Mouse (Mus musculus): ENCODE data around the gene Xylt1. TPM values are rescaled to one million over a fixed set of nuclear protein-coding genes. Genes with fewer than 3 reads are reported as not detected.
A peak's percentile ranks its signal among the peaks of the same experiment; 100 is the strongest.

Xylt1 gene
- polyA plus RNA-seq, 1 experiment from 2014 or later: 0.52 TPM

DNA sequence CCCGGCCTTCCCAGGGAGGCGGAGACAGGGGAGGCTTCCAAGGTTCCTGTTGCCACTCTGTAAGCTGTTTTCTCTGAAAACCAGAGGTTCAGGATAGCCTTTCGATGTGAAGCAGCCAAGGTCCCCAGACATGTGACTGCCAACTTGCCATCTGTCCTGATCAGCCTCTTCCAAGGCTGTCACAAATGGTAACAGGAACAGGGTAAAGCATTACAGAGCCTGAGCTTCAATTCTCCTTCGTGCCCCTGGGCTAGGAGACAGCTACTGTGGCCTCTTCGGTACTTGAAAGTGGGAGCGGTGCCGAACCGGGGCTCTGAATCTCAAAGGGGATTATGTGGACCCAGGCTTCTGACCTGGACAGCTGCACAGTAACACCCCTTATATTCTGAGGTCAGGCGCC is 287.4 kb downstream of the Xylt1 start:
- no peaks in the 10 kb centered on the region for H3K27me3 ChIP-seq (replicated peaks; ENCODE audit: control insufficient read depth, insufficient read depth, low read length)
- H3K9me3 ChIP-seq (ENCODE audit: control insufficient read depth): no peaks in the 10 kb centered on the region
- H3K27ac ChIP-seq (ENCODE audit: low read depth, low read length): no peak overlapping the region
- no peak overlapping the region for H3K9ac ChIP-seq (ENCODE audit: low read depth, low read length)
- H3K4me2 ChIP-seq (replicated peaks; ENCODE audit: low read depth): no peak overlapping the region
- no peak overlapping the region for H3K4me3 ChIP-seq (ENCODE audit: low read depth, low read length)
- H3K4me1 ChIP-seq (replicated peaks; ENCODE audit: control insufficient read depth, insufficient read depth, low read length): no peaks in the 10 kb centered on the region
- TF ChIP-seq CTCF (IDR thresholded peaks at IDR 0.05; ENCODE audit: low read depth): no peak
- 88% methylated on average over 9 of the region's 9 CpGs for WGBS
- no peaks in the 10 kb centered on the region; the same call in 1 of the 2 replicates for H3K36me3 ChIP-seq (ENCODE audit: control insufficient read depth, insufficient read depth)
- ATAC-seq: no peak

DNA sequence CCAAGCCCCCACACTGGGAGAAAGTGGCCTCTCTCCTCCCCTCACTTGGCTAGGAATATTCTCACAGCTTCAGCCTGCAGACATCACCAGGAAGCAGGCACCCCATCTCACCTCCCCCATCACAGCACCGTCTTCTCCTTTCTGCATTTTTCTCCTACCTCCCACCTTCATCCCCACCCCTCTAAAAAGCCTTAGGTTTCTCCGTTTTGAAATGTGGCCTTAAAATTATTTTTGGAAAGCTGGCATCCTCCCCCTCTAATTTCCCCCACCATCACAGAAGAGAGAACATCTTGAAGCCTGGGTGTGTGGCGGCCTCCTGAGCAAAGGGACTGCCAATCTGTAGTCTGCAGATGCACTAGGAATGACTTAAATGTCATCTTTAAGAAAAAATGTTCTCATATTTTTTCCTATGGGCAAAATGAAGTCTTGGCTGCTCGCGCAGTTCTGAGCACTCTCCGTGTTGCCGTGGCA is 291.4 kb downstream of the Xylt1 start:
- ATAC-seq: no peak
- no peaks in the 10 kb centered on the region for H3K9me3 ChIP-seq (ENCODE audit: control insufficient read depth)
- no peaks in the 10 kb centered on the region for H3K4me1 ChIP-seq (replicated peaks; ENCODE audit: control insufficient read depth, insufficient read depth, low read length)
- no peak overlapping the region for H3K9ac ChIP-seq (ENCODE audit: low read depth, low read length)
- TF ChIP-seq CTCF (IDR thresholded peaks at IDR 0.05; ENCODE audit: low read depth): no peak
- 88% methylated on average over 7 of the region's 7 CpGs for WGBS
- H3K27me3 ChIP-seq (replicated peaks; ENCODE audit: control insufficient read depth, insufficient read depth, low read length): no peaks in the 10 kb centered on the region
- no peak overlapping the region for H3K4me2 ChIP-seq (replicated peaks; ENCODE audit: low read depth)
- no peak overlapping the region for H3K4me3 ChIP-seq (ENCODE audit: low read depth, low read length)
- no peaks in the 10 kb centered on the region; the same call in 1 of the 2 replicates for H3K36me3 ChIP-seq (ENCODE audit: control insufficient read depth, insufficient read depth)
- no peak overlapping the region for H3K27ac ChIP-seq (ENCODE audit: low read depth, low read length)

DNA sequence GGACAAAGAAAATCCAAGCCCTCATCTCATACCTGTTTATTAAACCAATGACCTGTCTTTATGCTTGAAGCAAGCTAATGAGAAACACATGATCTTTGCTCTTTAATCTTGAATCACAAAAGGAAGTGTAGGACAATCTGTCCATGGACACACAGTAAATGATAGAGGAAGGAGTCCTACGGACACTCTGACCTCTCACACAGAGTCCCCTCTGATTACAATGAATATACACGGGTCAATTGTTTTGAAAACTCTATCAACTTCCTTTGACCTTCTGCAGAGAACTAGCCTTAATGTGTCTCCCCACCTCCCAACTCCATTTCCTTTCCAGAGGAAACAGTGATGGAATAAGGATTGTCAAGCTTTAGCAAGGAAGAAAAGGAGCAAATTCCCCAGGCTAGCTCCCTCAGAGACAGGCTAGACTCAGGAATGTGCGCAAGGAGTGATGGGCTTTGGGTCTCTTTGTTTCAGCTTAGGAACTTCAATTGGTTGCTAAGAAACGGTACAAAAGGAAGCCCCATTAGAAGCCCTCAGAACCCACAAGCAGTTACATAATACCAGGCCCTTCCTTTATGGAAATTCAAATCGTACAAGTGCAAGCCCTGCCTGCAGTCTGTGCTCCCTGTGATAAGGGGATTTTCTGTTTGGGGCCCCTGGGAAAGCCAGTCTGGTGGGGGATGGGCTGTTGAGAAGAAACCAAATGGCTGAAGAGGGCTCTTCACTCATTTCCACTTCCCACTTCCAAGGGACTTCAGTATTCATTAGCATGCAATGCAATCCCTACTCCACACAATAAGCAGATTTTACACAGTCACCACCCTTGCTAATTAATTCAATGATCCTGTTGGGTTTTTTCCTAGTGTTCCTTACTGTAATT is 305.6 kb downstream of the Xylt1 start:
- no peak for ATAC-seq
- WGBS: 34% methylated on average over 5 of the region's 5 CpGs

GRCm38 (mm10) chr7:117686997-117687302 is 306.2 kb downstream of the Xylt1 start:
- H3K9ac ChIP-seq (ENCODE audit: low read depth, low read length): no peak overlapping the region
- H3K9me3 ChIP-seq (ENCODE audit: control insufficient read depth): no peaks in the 10 kb centered on the region
- no peaks in the 10 kb centered on the region for H3K36me3 ChIP-seq (ENCODE audit: control insufficient read depth, insufficient read depth)
- no peak for ATAC-seq
- H3K4me3 ChIP-seq (ENCODE audit: low read depth, low read length): no peak overlapping the region
- TF ChIP-seq CTCF (IDR thresholded peaks at IDR 0.05; ENCODE audit: low read depth): no peak
- H3K4me1 ChIP-seq (replicated peaks; ENCODE audit: control insufficient read depth, insufficient read depth, low read length): no peaks in the 10 kb centered on the region
- H3K4me2 ChIP-seq (replicated peaks; ENCODE audit: low read depth): no peak overlapping the region
- 96% methylated on average over 3 of the region's 3 CpGs for WGBS
- H3K27ac ChIP-seq (ENCODE audit: low read depth, low read length): no peak overlapping the region
- no peaks in the 10 kb centered on the region for H3K27me3 ChIP-seq (replicated peaks; ENCODE audit: control insufficient read depth, insufficient read depth, low read length)

More for the DNA sequence above, 305.6 kb downstream of the Xylt1 start:
- Histone ChIP-seq H3K4me3 (ENCODE audit: low read depth, low read length) (no peak overlapping the region), H3K36me3 (ENCODE audit: control insufficient read depth, insufficient read depth) (no peaks in the 10 kb centered on the region), H3K4me2 (replicated peaks; ENCODE audit: low read depth) (no peak overlapping the region), H3K9ac (ENCODE audit: low read depth, low read length) (no peak overlapping the region), H3K4me1 (replicated peaks; ENCODE audit: control insufficient read depth, insufficient read depth, low read length) (no peaks in the 10 kb centered on the region), H3K9me3 (ENCODE audit: control insufficient read depth) (no peaks in the 10 kb centered on the region), H3K27ac (ENCODE audit: low read depth, low read length) (no peak overlapping the region), H3K27me3 (replicated peaks; ENCODE audit: control insufficient read depth, insufficient read depth, low read length) (no peaks in the 10 kb centered on the region)
- TF ChIP-seq CTCF (IDR thresholded peaks at IDR 0.05; ENCODE audit: low read depth): no peak

DNA sequence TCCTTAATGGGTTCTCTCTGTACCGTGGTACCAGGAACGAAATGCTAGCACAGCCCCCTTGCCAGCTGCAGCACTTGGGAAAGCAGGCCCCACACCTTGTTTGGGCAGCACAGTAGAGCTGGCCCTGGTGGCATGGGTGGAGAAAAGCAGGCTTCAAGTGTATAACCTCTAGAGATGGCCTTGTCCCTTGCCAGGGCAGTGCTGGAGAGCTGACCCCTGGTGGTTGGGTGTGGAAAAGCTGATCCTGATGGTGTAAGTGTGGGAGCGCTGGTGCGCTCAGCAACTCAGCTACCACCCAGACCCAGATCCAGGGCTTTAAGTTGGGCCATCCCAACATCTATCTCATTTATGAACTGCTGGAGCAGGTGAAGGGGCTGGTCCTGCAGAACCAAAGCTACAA is 314.8 kb downstream of the Xylt1 start:
- TF ChIP-seq CTCF (IDR thresholded peaks at IDR 0.05; ENCODE audit: low read depth): peak; percentile 72
- H3K4me2 ChIP-seq (replicated peaks; ENCODE audit: low read depth): no peak overlapping the region
- H3K9me3 ChIP-seq (ENCODE audit: control insufficient read depth): no peaks in the 10 kb centered on the region
- no peaks in the 10 kb centered on the region for H3K36me3 ChIP-seq (ENCODE audit: control insufficient read depth, insufficient read depth)
- H3K4me1 ChIP-seq (replicated peaks; ENCODE audit: control insufficient read depth, insufficient read depth, low read length): no peaks in the 10 kb centered on the region
- ATAC-seq: no peak
- no peak overlapping the region for H3K9ac ChIP-seq (ENCODE audit: low read depth, low read length)
- 91% methylated on average over 4 of the region's 4 CpGs for WGBS
- H3K4me3 ChIP-seq (ENCODE audit: low read depth, low read length): no peak overlapping the region
- no peaks in the 10 kb centered on the region for H3K27me3 ChIP-seq (replicated peaks; ENCODE audit: control insufficient read depth, insufficient read depth, low read length)
- no peak overlapping the region for H3K27ac ChIP-seq (ENCODE audit: low read depth, low read length)

DNA sequence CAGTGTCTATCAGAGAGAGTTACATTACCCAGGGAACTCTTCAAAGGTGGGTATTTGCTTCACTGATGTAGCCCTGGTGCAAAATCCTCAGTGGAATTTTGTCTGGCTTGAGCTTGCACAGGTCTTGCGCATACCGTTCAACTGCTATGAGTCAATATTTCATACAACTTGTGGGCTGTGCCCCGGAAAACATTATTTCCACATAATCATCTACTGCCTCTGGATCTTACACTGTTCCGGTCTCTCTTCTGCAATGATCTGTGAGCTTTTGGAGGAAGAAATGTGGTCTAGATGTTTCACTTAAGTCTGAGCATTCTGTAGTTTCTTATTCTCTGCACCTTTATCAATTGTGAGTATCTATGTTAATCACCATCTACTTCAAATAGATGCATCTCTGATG is 316.9 kb downstream of the Xylt1 start:
- WGBS: 95% methylated on average over 4 of the region's 4 CpGs
- Histone ChIP-seq H3K4me1 (replicated peaks; ENCODE audit: control insufficient read depth, insufficient read depth, low read length) (no peaks in the 10 kb centered on the region), H3K27me3 (replicated peaks; ENCODE audit: control insufficient read depth, insufficient read depth, low read length) (no peaks in the 10 kb centered on the region), H3K4me2 (replicated peaks; ENCODE audit: low read depth) (no peak overlapping the region), H3K4me3 (ENCODE audit: low read depth, low read length) (no peak overlapping the region), H3K36me3 (ENCODE audit: control insufficient read depth, insufficient read depth) (no peaks in the 10 kb centered on the region), H3K9ac (ENCODE audit: low read depth, low read length) (no peak overlapping the region), H3K27ac (ENCODE audit: low read depth, low read length) (no peak overlapping the region), H3K9me3 (ENCODE audit: control insufficient read depth) (no peaks in the 10 kb centered on the region)
- no peak for ATAC-seq
- no peak for TF ChIP-seq CTCF (IDR thresholded peaks at IDR 0.05; ENCODE audit: low read depth)

Data from intestine, postnatal 0 days (tissue).